Mouse (Mus musculus) neural tube, embryonic 14.5 days (tissue): ENCODE results near the gene Gm45717. TPM values are rescaled to one million over a fixed set of nuclear protein-coding genes. Genes with fewer than 3 reads are reported as not detected.
A peak's percentile ranks its signal among the peaks of the same experiment; 100 is the strongest.

ENCODE experiments used
- ATAC-seq: fragments of 200-750 bp; cut with Nextera tagmentation; 2 replicates; pipeline ENCODE4 v1.8.0; 2017; ENCODE audit warnings: low read depth, mild to moderate bottlenecking, moderate TSS enrichment, moderate library complexity
- H3K27ac ChIP-seq: fragments of 300-500 bp; sonication (generic); 2 replicates; pipeline ENCODE4 v1.5.1; 2014; ENCODE audit warnings: low read depth, mild to moderate bottlenecking, control low read depth, low read length, moderate library complexity, mixed read lengths
- H3K27me3 ChIP-seq: fragments of 300-500 bp; sonication (generic); 2 replicates; pipeline ENCODE4 v1.6.1; 2014; ENCODE audit warnings: low read length; ENCODE audit not compliant: control insufficient read depth, insufficient read depth
- H3K36me3 ChIP-seq: fragments of 300-500 bp; sonication (generic); 2 replicates; pipeline ENCODE4 v1.6.1; 2014; ENCODE audit warnings: low read length, mixed read lengths; ENCODE audit not compliant: control insufficient read depth, insufficient read depth
- H3K4me1 ChIP-seq: fragments of 300-500 bp; sonication (generic); 2 replicates; pipeline ENCODE4 v1.6.1; 2014; ENCODE audit warnings: low read length; ENCODE audit not compliant: control insufficient read depth, insufficient read depth
- H3K4me2 ChIP-seq: fragments of 300-500 bp; sonication (generic); 2 replicates; pipeline ENCODE4 v1.6.1; 2014; ENCODE audit warnings: mild to moderate bottlenecking, low read depth, low read length, control low read depth
- H3K4me3 ChIP-seq: fragments of 300-500 bp; sonication (generic); 2 replicates; pipeline ENCODE4 v1.5.1; 2014; ENCODE audit warnings: low read depth, low read length, control low read depth, mixed read lengths
- H3K9ac ChIP-seq: fragments of 300-500 bp; sonication (generic); replicated peaks from 2 replicates; pipeline ENCODE4 v1.6.1; 2014; ENCODE audit warnings: low read depth, mild to moderate bottlenecking, control low read depth, low read length, mixed read lengths
- H3K9me3 ChIP-seq: fragments of 300-500 bp; sonication (generic); 2 replicates; pipeline ENCODE4 v1.6.1; 2016; ENCODE audit warnings: low read length; ENCODE audit not compliant: control insufficient read depth
- WGBS: fragments of 180-500 bp; shearing (Covaris S2); extraction: QIAGEN DNeasy Blood & Tissue Kit; methylation state at CpG from one replicate; pipeline ENCODE4 v1.1.7; 2014; 5-methylcytosine and 5-hydroxymethylcytosine counted together
- polyA plus RNA-seq: library from polyadenylated mRNA; unstranded; fragments of >200 nt; fragmentation: Nextera tagmentation; extraction: Ambion mirVana; gene quantifications from 2 replicates; pipeline ENCODE4 v1.2.1, GENCODE M21; 2014

The Gm45717 gene
- polyA plus RNA-seq, 1 experiment from 2014 or later = not detected

DNA sequence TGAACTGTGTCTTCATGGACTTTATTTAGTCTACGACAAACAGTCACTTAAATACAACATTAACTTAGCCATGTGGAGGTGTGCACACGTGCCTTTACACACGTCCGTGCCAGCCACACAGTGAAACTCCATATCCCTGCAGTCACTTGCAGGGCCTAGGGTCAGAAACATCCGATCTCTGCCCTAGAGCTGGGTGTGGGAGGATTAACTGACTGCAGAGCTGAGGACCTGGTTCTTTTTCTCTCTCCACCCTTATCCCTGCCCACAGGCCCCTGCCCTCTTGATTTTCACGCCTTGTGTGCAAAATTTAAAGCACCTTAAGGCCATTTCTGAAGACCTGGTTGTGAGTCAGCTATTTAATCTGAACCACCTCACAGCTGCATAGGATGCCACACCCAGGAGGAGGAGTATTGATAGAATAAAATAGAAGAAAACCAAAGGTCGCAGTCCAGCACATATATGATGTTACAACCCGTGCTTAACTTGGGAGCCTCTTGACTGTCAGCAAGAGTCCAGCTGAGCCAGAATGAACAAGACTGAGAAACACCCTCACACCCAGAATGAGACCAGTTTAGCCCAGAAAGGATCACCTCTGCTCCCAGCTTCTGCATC is 35.2 kb downstream of the Gm45717 start, which contains the start of gene Nlrp6:
Nlrp6 (plus strand) TSS at position 485 of the 612 bp plus-strand sequence.
- ATAC-seq = no peak
- no peak within 1 kb of the TSS for H3K4me3 ChIP-seq

DNA sequence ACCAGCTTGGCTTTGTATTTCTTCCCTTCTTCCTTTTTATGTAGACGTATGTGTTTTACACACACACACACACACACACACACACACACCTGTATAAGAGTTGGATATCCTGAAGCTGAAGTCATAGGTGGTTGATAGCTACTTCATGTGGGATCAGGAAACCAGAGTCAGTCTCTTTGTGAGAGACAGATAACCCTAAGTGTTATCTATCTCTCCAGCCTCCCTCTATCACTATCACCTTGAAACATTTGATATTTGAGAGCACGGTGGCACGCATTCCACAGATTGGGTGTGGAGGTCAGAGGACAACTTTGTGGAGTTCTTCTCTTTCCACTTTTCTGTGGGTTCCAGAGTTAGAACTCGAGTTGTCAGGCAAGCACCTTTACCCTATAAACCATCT is 35.8 kb downstream of the Gm45717 start:
- peaks cover 40% of the 10 kb centered on the region for H3K27me3 ChIP-seq
- H3K4me3 ChIP-seq = no peak overlapping the region
- H3K27ac ChIP-seq = no peak overlapping the region
- WGBS = 85% methylated on average over 4 of the region's 4 CpGs
- peaks cover 8% of the 10 kb centered on the region; the same call in 1 of the 2 replicates for H3K4me1 ChIP-seq
- ATAC-seq = no peak
- no peak overlapping the region for H3K9ac ChIP-seq
- H3K9me3 ChIP-seq = no peaks in the 10 kb centered on the region
- H3K36me3 ChIP-seq = no peaks in the 10 kb centered on the region
- no peak overlapping the region for H3K4me2 ChIP-seq

More for the DNA sequence above, 35.2 kb downstream of the Gm45717 start, which contains the start of gene Nlrp6:
- Histone ChIP-seq H3K27ac (no peak within 1 kb of the TSS), H3K4me2 (no peak within 1 kb of the TSS), H3K9ac (no peak within 1 kb of the TSS), H3K9me3 (no peaks in the 10 kb centered on the region), H3K36me3 (no peaks in the 10 kb centered on the region), H3K4me1 (peaks cover 8% of the 10 kb centered on the region; the same call in 1 of the 2 replicates), H3K27me3 (peaks cover 40% of the 10 kb centered on the region)
- whole genome bisulfite sequencing = 84% methylated on average over 8 of the region's 8 CpGs

DNA sequence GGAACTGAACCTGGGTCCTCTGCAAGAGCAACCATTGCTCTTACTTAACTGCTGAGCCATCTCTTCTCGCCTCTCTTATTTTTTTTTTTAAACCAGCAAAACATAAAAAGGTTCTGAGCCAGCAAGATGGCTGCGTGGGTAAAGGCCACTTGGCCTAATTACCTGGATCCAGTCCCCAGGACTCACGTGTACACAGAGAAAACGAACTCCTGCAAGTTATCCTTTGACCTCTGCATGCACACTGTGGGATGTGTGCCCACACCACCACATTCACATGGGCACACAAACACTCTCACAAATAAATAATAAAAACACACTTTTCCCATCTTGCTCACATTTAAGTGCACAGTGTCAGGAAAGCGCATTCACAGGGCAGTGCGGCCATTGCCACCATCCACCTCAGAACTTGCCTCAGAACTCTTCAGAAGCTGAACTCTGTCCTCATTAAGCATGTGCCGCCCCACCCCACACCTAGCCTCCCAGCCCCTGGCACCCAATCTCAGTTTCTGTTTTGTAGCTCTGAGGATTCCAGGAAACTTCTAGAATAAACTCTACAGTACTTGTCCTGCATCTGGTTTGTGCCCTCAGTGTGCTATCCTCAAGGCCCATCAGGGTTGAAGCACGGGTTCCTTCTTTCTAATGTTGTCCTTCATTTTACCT is 41.6 kb downstream of the Gm45717 start:
- Histone ChIP-seq H3K4me1 (no peaks in the 10 kb centered on the region), H3K27ac (no peak overlapping the region), H3K36me3 (no peaks in the 10 kb centered on the region), H3K9ac (no peak overlapping the region), H3K9me3 (no peaks in the 10 kb centered on the region), H3K27me3 (no peaks in the 10 kb centered on the region), H3K4me2 (no peak overlapping the region), H3K4me3 (no peak overlapping the region)
- WGBS = 90% methylated on average over 8 of the region's 8 CpGs
- no peak for ATAC-seq

DNA sequence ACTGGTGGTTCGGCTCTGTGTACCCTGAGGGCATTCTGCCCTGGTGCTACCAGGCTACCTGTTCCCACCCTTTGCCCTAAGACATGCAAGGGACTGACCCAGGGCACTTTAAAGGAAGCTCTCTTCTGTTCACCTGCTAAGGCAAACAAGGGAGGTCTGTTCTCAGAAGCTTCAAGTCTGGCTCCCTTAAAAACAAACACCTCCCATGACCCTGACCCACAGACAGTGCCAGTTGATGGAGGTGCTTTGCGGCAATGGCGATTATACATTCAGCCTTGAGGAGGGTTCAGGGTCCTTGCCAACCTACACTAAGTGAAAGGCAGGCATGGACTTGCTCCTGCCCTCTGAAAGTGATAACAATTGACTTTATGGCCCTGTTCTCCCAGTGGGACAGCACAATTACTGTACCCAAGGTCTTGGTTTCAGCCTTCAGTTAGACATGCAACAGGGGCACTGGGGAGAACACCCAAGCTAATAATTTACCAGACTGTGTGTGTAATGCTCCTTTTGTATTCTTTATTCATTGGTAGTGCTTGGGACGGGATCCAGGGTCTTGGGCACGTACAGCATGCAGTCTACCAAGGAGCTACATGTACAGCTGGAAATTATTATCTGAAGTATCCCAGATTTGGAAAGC is 42.8 kb downstream of the Gm45717 start:
- H3K27ac ChIP-seq = no peak overlapping the region
- 54% methylated on average over 5 of the region's 5 CpGs for WGBS
- H3K4me1 ChIP-seq = 0 out of 2 replicates have a peak, but pooled peaks cover 3% of the 10 kb centered on the region
- H3K27me3 ChIP-seq = no peaks in the 10 kb centered on the region
- no peak overlapping the region for H3K9ac ChIP-seq
- H3K4me2 ChIP-seq = no peak overlapping the region
- no peak for ATAC-seq
- no peaks in the 10 kb centered on the region for H3K36me3 ChIP-seq
- no peaks in the 10 kb centered on the region for H3K9me3 ChIP-seq
- H3K4me3 ChIP-seq = no peak overlapping the region

DNA sequence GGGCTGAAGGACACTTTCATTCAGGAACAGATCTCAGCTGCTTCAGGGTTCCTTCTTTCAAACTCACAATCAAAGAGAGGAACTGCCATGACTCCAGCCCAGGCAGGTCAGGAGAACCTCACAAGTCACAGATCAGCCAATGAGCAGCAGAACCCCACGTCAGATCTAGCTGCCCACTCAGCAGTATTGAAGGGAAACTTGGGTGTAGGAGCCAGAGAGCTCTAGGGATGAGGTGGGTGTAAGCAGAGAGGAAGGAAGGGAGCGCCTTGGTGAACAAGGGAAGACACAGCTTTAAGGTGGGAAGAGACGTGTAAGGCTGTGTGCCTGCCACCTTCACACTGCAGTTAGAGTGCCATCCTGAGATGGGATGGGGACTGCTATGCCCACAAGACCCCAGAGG is 43.4 kb downstream of the Gm45717 start:
- Histone ChIP-seq H3K27ac (no peak overlapping the region), H3K9me3 (no peaks in the 10 kb centered on the region), H3K4me3 (no peak overlapping the region), H3K36me3 (no peaks in the 10 kb centered on the region), H3K9ac (no peak overlapping the region), H3K27me3 (no peaks in the 10 kb centered on the region), H3K4me1 (0 out of 2 replicates have a peak, but pooled peaks cover 3% of the 10 kb centered on the region), H3K4me2 (no peak overlapping the region)
- 73% methylated on average over 3 of the region's 3 CpGs for WGBS
- ATAC-seq = no peak

DNA sequence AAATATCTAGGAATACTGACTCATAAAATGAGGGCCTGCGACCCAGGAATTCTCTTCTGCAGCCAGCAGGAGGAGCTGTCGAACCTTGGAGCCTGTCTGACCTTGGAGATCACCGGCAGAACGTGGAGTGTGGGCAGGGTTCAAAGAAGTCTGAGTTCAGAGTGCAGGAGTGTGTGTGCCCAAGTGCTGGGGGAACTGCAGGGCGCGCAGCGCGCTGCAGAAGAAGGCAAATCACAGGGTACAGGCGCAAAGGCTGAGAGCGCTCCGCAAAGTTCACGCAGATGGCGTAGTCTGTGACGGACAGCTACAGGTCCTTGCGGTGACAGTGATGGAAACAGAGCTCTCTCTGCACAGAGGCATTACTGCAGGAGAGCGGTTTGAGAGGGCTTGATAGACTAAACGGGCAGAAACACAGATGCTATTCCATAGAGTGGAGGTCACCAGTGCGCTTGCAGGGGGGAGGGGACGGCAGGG is 47.1 kb downstream of the Gm45717 start:
- WGBS = 3% methylated on average over 19 of the region's 19 CpGs
- Histone ChIP-seq H3K9ac (0 out of 2 replicates have a peak overlapping the region, but pooled peaks have one; percentile 21), H3K4me1 (0 out of 2 replicates have a peak, but pooled peaks cover 3% of the 10 kb centered on the region), H3K4me3 (peak overlapping the region; percentile 22), H3K36me3 (no peaks in the 10 kb centered on the region), H3K4me2 (peak overlapping the region; percentile 61), H3K27ac (no peak overlapping the region), H3K9me3 (no peaks in the 10 kb centered on the region), H3K27me3 (no peaks in the 10 kb centered on the region)
- ATAC-seq = peak; percentile 76; the same call in 1 of the 2 replicates

DNA sequence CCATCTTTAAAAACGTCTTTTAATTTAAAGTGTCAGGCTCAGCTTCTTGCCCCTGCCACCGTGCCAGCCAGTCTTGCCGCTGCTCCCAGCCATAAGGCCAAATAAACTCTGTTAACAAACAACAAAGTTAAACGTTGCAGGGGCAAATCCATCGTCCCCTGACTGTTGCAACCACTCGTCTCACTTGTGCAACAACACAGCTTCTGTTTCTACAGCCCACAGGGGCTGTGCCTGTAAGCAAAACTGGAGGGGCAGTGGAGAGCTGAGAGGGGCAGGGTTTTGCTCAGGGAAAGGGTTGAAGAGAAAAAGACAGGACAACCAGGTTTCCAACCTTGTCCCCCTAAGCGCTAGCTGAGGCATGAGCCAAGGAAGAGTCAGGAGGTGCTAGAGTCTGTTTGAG is 47.6 kb downstream of the Gm45717 start:
- H3K4me1 ChIP-seq = 0 out of 2 replicates have a peak, but pooled peaks cover 3% of the 10 kb centered on the region
- H3K27ac ChIP-seq = no peak overlapping the region
- H3K4me3 ChIP-seq = no peak overlapping the region
- WGBS = 52% methylated on average over 7 of the region's 7 CpGs
- ATAC-seq = no peak
- no peaks in the 10 kb centered on the region for H3K36me3 ChIP-seq
- H3K9me3 ChIP-seq = no peaks in the 10 kb centered on the region
- H3K27me3 ChIP-seq = no peaks in the 10 kb centered on the region
- no peak overlapping the region for H3K4me2 ChIP-seq
- no peak overlapping the region for H3K9ac ChIP-seq

DNA sequence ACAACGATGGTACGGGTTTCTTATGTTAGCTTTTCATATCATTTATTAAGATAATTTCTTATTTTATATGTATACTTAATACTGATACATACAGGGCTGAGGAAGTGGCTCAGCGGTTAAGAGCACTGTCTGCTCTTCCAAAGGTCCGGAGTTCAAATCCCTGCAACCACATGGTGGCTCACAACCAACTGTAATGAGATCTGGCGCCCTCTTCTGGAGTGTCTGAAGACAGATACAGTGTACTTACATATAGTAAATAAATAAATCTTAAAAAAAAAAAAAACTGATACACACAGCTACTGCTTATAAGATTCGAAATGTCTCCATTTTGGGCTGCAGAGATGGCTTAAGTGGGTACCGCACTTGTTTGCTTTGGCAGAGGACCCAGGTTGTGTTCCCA is 48.0 kb downstream of the Gm45717 start:
- Histone ChIP-seq H3K27me3 (no peaks in the 10 kb centered on the region), H3K4me1 (0 out of 2 replicates have a peak, but pooled peaks cover 3% of the 10 kb centered on the region), H3K36me3 (no peaks in the 10 kb centered on the region), H3K4me2 (no peak overlapping the region), H3K9ac (no peak overlapping the region), H3K27ac (no peak overlapping the region), H3K4me3 (no peak overlapping the region), H3K9me3 (no peaks in the 10 kb centered on the region)
- 84% methylated on average over 7 of the region's 7 CpGs for WGBS
- ATAC-seq = no peak

DNA sequence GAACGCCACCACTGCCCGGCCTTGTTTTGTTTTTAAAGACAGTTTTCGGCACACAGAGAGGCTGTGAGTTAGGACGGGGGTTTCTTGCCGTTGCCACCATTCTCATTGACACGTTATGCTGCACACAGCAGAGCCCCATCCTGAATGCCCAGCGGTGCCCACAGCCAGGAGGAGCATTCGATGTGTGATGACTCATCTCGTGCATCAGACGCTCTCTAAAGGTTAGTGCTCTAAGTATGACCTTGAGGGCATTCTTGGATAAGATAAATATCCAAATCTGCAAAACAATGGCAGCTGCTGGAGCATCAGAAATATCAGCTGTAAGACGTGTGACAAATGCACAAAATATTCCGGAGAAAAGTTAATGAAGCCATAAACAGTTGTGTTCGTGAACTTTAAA is 48.6 kb downstream of the Gm45717 start:
- WGBS = 86% methylated on average over 13 of the region's 13 CpGs
- H3K4me1 ChIP-seq = 0 out of 2 replicates have a peak, but pooled peaks cover 3% of the 10 kb centered on the region
- ATAC-seq = no peak

More for the DNA sequence above, 48.6 kb downstream of the Gm45717 start:
- Histone ChIP-seq H3K27me3 (no peaks in the 10 kb centered on the region), H3K9me3 (no peaks in the 10 kb centered on the region), H3K9ac (no peak overlapping the region), H3K4me3 (no peak overlapping the region), H3K4me2 (no peak overlapping the region), H3K36me3 (no peaks in the 10 kb centered on the region), H3K27ac (no peak overlapping the region)
